Mouse (Mus musculus) kidney, adult 10 weeks (tissue): ENCODE results near the gene Gm13283. TPM values are rescaled to one million over a fixed set of nuclear protein-coding genes. Genes with fewer than 3 reads are reported as not detected.

ENCODE experiments used
- polyA plus RNA-seq: library from polyadenylated mRNA; stranded (reverse); fragments of 350-450 nt; fragmentation: Illumina TruSeq; extraction: RNeasy Lipid Tissue Mini Kit (QIAGEN cat#74804); gene quantifications from one replicate; pipeline ENCODE4 v1.2.3, GENCODE M21; 2014; ENCODE audit warnings: low read depth, low replicate concordance

The Gm13283 gene
- polyA plus RNA-seq = not detected

GRCm38 (mm10) chr4:88759610-88760268, at the start of gene Gm13283:
Gm13283 (plus strand) TSS chr4:88760119.

DNA sequence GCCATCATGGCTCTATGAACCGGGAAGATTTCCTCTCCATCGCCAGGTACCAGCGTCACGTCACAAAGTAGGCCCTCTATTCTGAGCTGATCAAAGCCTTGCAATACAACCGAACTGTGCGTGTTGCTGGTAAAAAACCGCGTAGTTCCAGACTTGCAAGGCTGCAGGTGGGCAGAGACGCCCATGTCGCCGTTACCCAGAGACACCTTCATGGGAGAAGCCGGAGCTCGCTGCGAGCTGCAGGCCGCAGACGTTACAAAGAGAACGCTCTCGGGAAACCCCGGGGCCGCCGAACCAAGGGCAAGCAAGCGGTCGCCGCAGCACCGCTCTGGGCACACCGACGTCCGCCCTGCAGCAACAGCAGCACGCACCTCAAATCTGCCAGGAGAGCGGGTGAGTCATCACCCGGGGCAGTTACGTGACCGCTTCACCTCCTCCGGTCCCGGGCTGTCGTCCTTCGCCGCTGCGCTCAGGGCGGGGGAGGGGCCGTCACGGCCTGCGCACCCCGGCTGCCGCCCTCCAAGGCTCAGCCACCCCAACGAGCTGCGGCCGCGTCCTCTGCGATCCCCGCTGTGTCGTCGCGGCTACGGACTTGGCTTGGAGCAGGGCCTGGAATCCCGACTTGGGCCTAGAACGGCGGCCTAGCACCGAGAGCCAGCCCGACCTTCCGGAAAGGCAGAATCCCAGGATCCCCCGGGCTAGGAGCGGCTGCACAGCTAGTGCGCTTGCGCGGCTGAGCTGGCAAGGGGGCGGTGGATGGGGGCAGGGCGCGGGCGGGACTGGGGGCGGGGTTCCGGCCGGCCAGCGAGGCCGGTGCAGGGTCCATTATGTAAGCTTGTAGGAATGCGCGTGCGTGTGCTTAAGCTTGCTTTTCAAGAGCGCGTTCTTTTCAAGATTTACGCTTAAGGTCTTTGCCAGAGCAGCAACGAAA, 37.9 kb upstream of the Gm13283 start, which contains the start of the genes Gm26566 and Klhl9:
Gm26566 (plus strand) TSS at position 15 of the 931 bp plus-strand sequence.
Klhl9 (minus strand) TSS at position 675 of the 931 bp plus-strand sequence.

DNA sequence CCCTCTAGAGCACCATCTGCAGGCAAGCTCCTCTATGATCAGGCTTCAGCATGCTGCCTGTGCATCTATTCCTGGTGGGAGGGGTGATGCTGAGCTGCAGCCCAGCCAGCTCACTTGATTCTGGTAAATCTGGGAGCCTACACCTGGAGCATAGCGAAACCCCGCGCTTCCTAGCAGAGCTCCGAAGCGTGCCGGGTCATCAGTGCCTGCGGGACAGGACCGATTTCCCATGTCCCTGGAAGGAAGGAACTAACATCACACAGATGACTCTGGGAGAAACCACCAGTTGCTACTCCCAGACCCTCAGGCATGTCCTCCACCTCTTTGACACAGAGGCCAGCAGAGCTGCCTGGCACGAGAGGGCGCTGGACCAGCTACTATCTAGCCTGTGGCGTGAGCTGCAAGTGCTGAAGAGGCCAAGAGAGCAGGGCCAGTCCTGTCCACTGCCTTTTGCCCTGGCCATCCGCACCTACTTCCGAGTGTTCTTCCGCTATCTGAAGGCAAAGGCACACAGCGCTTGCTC, 5.0 kb upstream of the Gm13283 start, which contains the start of gene Gm13271:
Gm13271 (plus strand) TSS at position 51 of the 523 bp plus-strand sequence.

GRCm38 (mm10) chr4:88773534-88773933, 13.6 kb downstream of the Gm13283 start, which contains the start of gene Gm13290:
Gm13290 (plus strand) TSS chr4:88773834.

DNA sequence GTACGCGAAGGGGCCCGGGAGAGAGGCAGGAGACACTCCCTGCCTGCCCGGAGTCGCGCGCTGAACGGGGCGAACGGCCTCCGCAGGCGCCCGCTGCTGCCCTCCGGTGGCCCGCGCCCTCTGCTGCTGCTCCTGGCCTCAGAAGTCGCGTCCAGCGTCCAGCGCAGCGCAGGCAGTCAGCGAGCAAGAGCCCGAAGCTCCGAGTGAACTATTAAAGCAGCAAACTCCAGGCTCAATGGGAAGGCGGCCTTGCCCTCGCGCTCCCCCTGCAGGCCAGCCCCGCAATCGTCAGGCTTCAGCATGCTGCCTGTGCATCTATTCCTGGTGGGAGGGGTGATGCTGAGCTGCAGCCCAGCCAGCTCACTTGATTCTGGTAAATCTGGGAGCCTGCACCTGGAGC, 16.7 kb downstream of the Gm13283 start, which contains the start of gene Gm13289:
Gm13289 (plus strand) TSS at position 301 of the 400 bp plus-strand sequence.

DNA sequence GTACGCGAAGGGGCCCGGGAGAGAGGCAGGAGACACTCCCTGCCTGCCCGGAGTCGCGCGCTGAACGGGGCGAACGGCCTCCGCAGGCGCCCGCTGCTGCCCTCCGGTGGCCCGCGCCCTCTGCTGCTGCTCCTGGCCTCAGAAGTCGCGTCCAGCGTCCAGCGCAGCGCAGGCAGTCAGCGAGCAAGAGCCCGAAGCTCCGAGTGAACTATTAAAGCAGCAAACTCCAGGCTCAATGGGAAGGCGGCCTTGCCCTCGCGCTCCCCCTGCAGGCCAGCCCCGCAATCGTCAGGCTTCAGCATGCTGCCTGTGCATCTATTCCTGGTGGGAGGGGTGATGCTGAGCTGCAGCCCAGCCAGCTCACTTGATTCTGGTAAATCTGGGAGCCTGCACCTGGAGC, 19.6 kb downstream of the Gm13283 start, which contains the start of gene Gm13272:
Gm13272 (plus strand) TSS at position 301 of the 400 bp plus-strand sequence.

DNA sequence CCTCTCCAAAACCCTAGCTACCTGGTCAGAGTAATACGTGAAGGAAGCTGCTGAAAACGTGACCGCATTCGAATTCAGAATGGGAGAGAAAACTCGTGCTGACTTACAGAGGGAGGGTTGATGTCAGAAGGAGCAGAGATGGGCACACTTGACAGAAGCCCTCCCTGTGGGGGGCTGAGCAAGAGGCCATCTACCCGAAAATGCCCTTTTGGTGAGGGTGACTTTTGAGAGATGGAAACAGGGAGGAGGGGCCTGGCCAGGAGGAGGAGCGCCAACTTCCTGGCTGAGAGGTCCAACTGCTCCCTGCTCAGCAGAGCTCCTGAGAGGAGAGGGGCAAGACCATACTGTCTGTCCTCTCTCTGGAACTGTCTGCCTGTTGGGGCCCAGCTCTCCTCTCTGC, 21.9 kb downstream of the Gm13283 start, which contains the start of gene Ifnz:
Ifnz (plus strand) TSS at position 301 of the 400 bp plus-strand sequence.

GRCm38 (mm10) chr4:88785409-88785808, 25.5 kb downstream of the Gm13283 start, which contains the start of gene Gm13276:
Gm13276 (plus strand) TSS chr4:88785709.

DNA sequence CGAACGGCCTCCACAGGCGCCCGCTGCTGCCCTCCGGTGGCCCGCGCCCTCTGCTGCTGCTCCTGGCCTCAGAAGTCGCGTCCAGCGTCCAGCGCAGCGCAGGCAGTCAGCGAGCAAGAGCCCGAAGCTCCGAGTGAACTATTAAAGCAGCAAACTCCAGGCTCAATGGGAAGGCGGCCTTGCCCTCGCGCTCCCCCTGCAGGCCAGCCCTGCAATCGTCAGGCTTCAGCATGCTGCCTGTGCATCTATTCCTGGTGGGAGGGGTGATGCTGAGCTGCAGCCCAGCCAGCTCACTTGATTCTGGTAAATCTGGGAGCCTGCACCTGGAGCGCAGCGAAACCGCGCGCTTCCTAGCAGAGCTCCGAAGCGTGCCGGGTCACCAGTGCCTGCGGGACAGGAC, 28.5 kb downstream of the Gm13283 start, which contains the start of gene Gm13277:
Gm13277 (plus strand) TSS at position 231 of the 400 bp plus-strand sequence.

DNA sequence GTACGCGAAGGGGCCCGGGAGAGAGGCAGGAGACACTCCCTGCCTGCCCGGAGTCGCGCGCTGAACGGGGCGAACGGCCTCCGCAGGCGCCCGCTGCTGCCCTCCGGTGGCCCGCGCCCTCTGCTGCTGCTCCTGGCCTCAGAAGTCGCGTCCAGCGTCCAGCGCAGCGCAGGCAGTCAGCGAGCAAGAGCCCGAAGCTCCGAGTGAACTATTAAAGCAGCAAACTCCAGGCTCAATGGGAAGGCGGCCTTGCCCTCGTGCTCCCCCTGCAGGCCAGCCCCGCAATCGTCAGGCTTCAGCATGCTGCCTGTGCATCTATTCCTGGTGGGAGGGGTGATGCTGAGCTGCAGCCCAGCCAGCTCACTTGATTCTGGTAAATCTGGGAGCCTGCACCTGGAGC, 31.3 kb downstream of the Gm13283 start, which contains the start of gene Gm13278:
Gm13278 (plus strand) TSS at position 301 of the 400 bp plus-strand sequence.

DNA sequence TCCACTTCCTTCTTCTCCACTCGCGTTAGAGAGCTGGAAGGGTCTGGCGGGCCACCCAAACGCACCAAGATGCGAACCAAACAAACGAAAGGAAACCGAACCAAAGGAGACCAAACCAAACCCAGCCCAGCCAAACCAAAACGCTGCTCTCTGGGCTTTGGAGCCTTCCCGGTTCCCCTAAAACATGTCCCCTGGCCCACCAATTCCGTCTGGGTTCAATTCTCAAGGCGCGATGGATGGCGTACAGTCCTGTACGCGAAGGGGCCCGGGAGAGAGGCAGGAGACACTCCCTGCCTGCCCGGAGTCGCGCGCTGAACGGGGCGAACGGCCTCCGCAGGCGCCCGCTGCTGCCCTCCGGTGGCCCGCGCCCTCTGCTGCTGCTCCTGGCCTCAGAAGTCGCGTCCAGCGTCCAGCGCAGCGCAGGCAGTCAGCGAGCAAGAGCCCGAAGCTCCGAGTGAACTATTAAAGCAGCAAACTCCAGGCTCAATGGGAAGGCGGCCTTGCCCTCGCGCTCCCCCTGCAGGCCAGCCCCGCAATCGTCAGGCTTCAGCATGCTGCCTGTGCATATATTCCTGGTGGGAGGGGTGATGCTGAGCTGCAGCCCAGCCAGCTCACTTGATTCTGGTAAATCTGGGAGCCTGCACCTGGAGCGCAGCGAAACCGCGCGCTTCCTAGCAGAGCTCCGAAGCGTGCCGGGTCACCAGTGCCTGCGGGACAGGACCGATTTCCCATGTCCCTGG, 34.2 kb downstream of the Gm13283 start, which contains the start of gene Gm13275:
Gm13275 (plus strand) TSS at position 552 of the 740 bp plus-strand sequence.

DNA sequence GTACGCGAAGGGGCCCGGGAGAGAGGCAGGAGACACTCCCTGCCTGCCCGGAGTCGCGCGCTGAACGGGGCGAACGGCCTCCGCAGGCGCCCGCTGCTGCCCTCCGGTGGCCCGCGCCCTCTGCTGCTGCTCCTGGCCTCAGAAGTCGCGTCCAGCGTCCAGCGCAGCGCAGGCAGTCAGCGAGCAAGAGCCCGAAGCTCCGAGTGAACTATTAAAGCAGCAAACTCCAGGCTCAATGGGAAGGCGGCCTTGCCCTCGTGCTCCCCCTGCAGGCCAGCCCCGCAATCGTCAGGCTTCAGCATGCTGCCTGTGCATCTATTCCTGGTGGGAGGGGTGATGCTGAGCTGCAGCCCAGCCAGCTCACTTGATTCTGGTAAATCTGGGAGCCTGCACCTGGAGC, 37.2 kb downstream of the Gm13283 start, which contains the start of gene Gm13279:
Gm13279 (plus strand) TSS at position 301 of the 400 bp plus-strand sequence.

DNA sequence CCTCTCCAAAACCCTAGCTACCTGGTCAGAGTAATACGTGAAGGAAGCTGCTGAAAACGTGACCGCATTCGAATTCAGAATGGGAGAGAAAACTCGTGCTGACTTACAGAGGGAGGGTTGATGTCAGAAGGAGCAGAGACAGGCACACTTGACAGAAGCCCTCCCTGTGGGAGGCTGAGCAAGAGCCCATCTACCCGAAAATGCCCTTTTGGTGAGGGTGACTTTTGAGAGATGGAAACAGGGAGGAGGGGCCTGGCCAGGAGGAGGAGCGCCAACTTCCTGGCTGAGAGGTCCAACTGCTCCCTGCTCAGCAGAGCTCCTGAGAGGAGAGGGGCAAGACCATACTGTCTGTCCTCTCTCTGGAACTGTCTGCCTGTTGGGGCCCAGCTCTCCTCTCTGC, 39.4 kb downstream of the Gm13283 start, which contains the start of gene Gm13285:
Gm13285 (plus strand) TSS at position 301 of the 400 bp plus-strand sequence.

DNA sequence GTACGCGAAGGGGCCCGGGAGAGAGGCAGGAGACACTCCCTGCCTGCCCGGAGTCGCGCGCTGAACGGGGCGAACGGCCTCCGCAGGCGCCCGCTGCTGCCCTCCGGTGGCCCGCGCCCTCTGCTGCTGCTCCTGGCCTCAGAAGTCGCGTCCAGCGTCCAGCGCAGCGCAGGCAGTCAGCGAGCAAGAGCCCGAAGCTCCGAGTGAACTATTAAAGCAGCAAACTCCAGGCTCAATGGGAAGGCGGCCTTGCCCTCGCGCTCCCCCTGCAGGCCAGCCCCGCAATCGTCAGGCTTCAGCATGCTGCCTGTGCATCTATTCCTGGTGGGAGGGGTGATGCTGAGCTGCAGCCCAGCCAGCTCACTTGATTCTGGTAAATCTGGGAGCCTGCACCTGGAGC, 43.0 kb downstream of the Gm13283 start, which contains the start of gene Gm13287:
Gm13287 (plus strand) TSS at position 301 of the 400 bp plus-strand sequence.

GRCm38 (mm10) chr4:88805231-88805630, 45.3 kb downstream of the Gm13283 start, which contains the start of gene Gm13288:
Gm13288 (plus strand) TSS chr4:88805531.

Other genes with a start within 250 kb of the Gm13283 start
- not detected for gene Ifnb1, start 237.3 kb upstream of the Gm13283 start, polyA plus RNA-seq
- not detected for gene Ifna15, start 201.9 kb upstream of the Gm13283 start, polyA plus RNA-seq
- gene Ifna14, start 188.3 kb upstream of the Gm13283 start, polyA plus RNA-seq = not detected
- gene Ifna9, start 167.7 kb upstream of the Gm13283 start, polyA plus RNA-seq = not detected
- gene Ifna12, start 156.7 kb upstream of the Gm13283 start, polyA plus RNA-seq = not detected
- gene C87499, start 125.7 kb upstream of the Gm13283 start, polyA plus RNA-seq = not detected
- gene Ifna13, start 115.7 kb upstream of the Gm13283 start, polyA plus RNA-seq = not detected
- gene Ifna16, start 83.2 kb upstream of the Gm13283 start, polyA plus RNA-seq = not detected
- not detected for gene Ifna2, start 76.2 kb upstream of the Gm13283 start, polyA plus RNA-seq
- gene Ifnab, start 68.8 kb upstream of the Gm13283 start, polyA plus RNA-seq = not detected
- not detected for gene Gm26566, start 38.3 kb upstream of the Gm13283 start, polyA plus RNA-seq
- 132 TPM for gene Klhl9, start 37.7 kb upstream of the Gm13283 start, polyA plus RNA-seq
- gene Gm13271, start 5.3 kb upstream of the Gm13283 start, polyA plus RNA-seq = not detected
- gene Gm13290, start 13.7 kb downstream of the Gm13283 start, polyA plus RNA-seq = not detected
- gene Gm13289, start 16.8 kb downstream of the Gm13283 start, polyA plus RNA-seq = not detected
- gene Gm13272, start 19.7 kb downstream of the Gm13283 start, polyA plus RNA-seq = not detected
- not detected for gene Ifnz, start 22.0 kb downstream of the Gm13283 start, polyA plus RNA-seq
- gene Gm13276, start 25.6 kb downstream of the Gm13283 start, polyA plus RNA-seq = not detected
- not detected for gene Gm13277, start 28.5 kb downstream of the Gm13283 start, polyA plus RNA-seq
- not detected for gene Gm13278, start 31.4 kb downstream of the Gm13283 start, polyA plus RNA-seq
- not detected for gene Gm13275, start 34.4 kb downstream of the Gm13283 start, polyA plus RNA-seq
- gene Gm13279, start 37.3 kb downstream of the Gm13283 start, polyA plus RNA-seq = not detected
- gene Gm13285, start 39.5 kb downstream of the Gm13283 start, polyA plus RNA-seq = not detected
- gene Gm13287, start 43.1 kb downstream of the Gm13283 start, polyA plus RNA-seq = not detected
- not detected for gene Gm13288, start 45.4 kb downstream of the Gm13283 start, polyA plus RNA-seq
- not detected for gene Ifna7, start 56.1 kb downstream of the Gm13283 start, polyA plus RNA-seq
- gene Ifna11, start 59.8 kb downstream of the Gm13283 start, polyA plus RNA-seq = not detected
- gene Ifna6, start 67.3 kb downstream of the Gm13283 start, polyA plus RNA-seq = not detected
- gene Ifna5, start 75.4 kb downstream of the Gm13283 start, polyA plus RNA-seq = not detected
- not detected for gene Ifna4, start 81.7 kb downstream of the Gm13283 start, polyA plus RNA-seq
- gene Ifna1, start 90.0 kb downstream of the Gm13283 start, polyA plus RNA-seq = not detected
- gene Ifne, start 120.1 kb downstream of the Gm13283 start, polyA plus RNA-seq = not detected